Mouse (Mus musculus): ENCODE data around the gene Kazn.

Kazn gene

DNA sequence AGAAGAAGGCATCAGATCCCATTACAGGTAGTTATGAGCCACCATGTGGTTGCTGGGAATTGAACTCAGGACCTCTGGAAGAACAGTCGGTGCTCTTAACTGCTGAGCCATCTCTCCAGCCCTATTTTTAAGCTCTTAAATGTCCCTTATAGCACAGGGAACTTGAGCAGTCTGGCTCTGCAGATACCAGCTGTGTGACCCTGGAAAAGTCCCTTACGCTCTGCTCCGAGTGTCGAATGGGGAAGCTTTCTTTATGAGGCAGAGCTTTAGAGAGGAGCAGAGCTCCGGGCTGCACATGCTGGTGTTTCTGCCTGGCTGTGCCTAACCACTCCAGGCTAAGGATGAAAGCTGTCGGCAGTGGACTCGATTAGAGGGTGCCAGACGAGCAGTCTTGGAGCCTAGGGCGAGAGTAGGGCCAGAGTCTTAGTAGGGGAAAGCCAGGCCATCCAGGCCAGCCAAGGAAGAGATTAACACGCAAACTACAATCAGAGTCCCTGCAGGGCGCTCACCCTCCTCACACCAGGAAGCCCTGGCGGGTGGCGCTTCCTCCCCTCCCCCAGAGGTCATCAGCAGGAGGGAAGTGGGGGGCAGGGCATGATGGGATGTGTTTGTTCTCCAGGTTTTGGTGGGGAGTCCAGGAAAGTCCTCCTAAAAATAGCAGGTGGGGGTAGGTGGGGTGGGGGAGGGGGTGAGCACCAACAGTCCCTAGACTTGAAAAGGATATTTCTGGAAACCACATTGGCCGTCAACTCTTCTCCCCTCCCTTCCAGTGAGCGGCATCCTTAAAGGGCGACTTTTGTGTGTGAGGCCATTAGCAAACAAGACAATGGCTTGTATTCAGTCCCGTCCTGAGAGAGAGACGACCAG lies 73.1 kb downstream of the Kazn start:
- DNase-seq (ENCODE audit: low read depth, low spot score) = peak; percentile 92

GRCm38 (mm10) chr4:142165363-142165762 lies 73.8 kb downstream of the Kazn start:
- DNase-seq (ENCODE audit: low read depth, low spot score) = no peak

- DNase-seq (ENCODE audit: low read depth, low spot score) = no peak
Observed at GRCm38 (mm10) chr4:142164386-142164785, 74.8 kb downstream of the Kazn start.

DNA sequence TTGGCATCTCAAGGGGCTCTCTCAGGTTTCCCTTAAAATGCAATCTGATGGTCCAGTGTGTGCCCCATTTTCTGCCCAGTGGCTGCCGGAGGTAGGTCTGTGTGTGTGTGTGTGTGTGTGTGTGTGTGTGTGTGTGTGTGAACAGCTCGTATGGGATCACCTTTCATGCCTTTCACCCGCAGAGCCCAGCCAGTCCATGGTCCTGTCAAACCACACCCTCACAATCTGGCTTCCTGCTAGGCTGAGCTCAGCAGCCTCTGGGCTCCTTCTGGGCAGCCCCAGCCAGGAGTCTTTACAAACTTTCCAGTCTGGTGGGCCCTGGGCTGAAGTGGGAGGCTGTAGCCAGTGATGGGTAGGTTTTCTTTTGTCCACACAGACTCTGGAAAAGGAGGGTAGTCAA lies 75.3 kb downstream of the Kazn start:
- DNase-seq (ENCODE audit: low read depth, low spot score) = no peak

DNA sequence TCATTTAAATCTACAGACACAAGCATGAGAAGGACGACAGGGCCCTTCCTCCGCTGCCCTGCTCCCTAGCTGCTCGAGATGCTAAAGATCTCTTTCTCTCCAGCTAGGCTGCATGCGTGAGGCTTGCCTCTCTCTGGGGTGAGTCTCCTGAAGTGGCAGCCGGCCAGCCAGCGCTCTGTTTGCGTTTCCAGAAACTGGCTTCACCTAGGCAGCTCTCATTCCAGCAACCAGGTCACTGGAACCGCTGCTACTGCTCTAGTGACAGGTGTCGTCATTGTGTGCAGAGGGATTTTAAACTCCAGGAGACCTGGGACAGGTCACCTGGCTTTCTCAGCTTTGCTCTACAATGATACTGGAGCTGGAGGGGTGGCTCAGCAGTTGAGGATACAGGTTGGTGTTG lies 76.5 kb downstream of the Kazn start:
- no peak for DNase-seq (ENCODE audit: low read depth, low spot score)

GRCm38 (mm10) chr4:142162102-142162501 lies 77.1 kb downstream of the Kazn start:
- DNase-seq (ENCODE audit: low read depth, low spot score) = peak; percentile 92

DNA sequence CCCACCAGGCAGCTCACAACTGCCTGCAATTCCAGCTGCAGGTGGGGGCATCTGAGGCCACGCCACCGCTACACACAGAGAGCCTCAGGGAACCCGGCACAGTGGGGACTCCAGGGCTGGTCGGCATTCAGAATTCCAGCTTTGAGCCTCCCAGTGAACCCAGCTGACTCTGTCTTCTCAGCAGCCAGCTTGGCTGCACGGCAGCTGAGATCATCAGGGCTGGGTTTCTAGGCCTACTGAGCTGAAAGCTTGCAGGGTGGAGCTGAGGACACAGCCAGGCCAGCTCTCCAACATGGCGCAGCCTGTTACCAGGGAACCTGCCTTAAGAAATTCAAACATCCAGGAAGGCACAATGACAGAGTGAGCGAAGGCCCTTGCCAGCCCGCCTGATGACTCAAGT lies 79.2 kb downstream of the Kazn start:
- DNase-seq (ENCODE audit: low read depth, low spot score) = peak; percentile 87

GRCm38 (mm10) chr4:142156506-142156905 lies 82.7 kb downstream of the Kazn start:
- no peak for DNase-seq (ENCODE audit: low read depth, low spot score)

DNA sequence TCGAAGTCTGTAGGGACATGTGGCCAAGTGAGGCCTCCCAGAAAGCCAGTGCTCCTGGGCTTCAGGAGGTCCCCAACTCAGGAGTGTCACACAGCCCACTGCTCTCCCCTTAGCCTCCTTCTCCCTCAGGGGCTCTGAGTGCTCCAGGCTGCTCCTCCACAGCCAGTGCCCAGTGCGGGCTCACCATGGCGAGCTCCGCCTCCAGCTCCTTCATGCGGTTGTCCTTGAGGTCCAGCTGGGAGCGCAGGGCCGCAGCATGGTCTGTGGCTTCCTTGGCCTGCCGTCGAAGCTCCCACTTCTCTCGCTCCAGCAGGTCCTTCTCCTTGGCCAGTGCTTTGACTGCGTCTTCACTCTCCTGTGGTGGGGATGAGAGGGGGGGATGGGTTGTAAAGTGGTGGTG lies 85.0 kb downstream of the Kazn start:
- DNase-seq (ENCODE audit: low read depth, low spot score) = no peak

- peak; percentile 89 for DNase-seq (ENCODE audit: low read depth, low spot score)
Observed at GRCm38 (mm10) chr4:142153526-142153925, 85.7 kb downstream of the Kazn start.

GRCm38 (mm10) chr4:142152733-142153422 lies 86.3 kb downstream of the Kazn start:
- no peak for DNase-seq (ENCODE audit: low read depth, low spot score)

DNA sequence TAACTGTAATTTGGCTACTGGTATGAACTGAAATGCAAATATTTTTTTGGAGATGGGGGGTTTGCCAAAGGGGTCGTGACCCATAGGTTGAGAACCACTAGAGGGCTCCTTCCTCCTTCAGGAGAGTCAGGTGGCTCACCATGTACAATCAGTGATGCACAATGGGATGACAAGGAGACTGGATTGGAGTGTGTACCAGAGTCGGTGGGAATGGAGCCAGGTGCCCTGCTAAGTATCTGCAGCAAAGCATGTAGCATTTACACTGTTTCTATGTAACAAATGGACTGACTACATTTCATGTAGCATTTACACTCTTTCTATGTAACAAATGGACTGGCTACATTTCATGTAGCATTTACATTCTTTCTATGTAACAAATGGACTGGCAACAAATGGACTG lies 89.1 kb downstream of the Kazn start:
- no peak for DNase-seq (ENCODE audit: low read depth, low spot score)

DNA sequence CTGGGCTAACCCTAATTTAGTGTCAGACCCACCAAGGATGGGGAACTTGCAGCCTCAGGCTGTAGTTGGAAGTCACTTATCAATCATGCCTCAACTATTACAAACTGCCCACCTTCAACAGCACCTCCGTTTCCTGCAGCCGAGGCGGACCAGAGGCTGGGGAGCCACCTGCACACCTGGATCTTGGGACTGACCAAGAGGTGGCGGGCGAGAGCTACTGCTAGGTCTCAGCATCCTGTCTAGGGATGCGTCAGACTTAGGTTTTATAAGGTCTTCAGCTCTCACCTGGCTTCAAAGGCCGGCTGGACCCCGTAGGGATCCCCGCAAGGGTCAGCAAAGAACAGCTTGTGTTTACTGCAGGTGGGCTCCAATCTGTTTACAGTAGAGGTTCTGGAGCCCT lies 90.0 kb downstream of the Kazn start:
- DNase-seq (ENCODE audit: low read depth, low spot score) = peak; percentile 36

DNA sequence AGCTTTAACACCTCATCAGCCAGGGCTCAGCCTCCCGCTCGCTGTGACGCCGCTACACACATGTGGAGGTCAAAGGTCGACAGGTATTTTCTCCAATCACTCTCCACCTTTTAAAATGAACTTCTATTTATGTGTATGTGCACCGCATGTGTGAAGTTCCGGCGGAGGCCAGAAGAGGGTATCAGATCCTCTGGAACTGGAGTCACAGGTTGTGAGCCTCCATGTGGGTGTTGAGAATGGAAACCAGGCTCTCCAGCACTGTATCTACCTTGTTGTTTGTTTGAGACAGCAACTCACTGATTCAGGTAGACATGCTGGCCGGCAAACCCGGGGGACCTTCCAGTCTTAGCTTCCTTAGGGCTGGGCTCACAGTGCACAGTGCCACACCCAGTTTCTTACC lies 91.5 kb downstream of the Kazn start:
- DNase-seq (ENCODE audit: low read depth, low spot score) = peak; percentile 67

DNA sequence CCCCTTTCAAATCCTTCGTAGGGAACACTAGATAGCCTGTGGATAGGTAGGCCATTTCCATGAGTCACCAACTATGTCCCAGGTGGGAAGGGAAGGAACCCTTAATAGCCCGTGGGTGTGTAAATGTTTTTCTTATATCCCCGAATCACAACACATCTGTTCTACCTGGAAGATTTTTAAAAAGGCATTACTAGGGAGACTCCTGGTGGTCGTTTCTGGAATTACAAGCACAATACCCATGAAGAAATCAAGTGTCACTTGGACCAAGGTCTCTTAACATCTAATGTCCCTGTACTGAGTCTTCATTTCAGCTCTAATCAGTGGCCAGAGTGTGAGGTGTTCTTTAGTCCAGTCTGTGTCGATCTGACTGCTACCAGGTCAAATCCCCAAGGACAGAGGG lies 95.1 kb downstream of the Kazn start:
- DNase-seq (ENCODE audit: low read depth, low spot score) = peak; percentile 60

DNA sequence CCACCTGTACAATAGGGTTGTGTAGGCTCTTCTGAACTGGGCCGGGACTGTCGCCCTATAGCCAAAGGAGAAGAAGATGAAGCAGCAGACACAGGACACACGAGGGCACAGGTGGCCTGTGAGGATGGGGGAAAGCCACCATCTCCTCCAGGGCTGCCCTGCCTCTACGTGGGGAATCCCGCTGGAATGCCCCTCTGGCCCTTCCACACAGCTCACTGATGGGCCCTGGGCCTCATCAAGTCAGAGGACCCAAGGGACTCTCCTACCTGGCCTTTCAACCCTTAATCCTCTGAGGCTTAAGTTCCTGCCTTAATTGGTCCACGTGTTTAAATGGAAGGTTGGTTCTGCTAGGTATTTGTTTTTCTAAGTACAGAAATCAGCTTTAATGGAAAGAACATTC lies 95.9 kb downstream of the Kazn start:
- no peak for DNase-seq (ENCODE audit: low read depth, low spot score)

DNA sequence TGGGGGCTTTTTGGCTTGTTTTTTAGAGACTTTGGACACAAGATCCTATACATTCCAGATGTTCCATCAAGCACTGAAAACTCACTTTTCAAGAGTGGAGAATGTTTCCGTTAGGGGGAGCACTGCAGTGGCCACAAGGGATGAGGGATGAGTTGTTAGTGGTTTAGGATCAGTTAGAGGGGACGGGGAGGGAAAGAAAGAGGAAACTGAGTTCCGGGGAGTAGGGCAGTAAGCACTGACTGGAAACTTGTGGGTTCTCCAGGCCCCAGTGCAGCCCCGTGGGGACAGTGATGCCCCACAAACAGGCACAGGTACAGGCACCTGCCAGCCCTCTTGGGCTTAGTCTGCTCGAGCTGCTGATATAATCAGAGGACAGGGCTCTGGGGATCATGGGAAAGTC lies 99.5 kb downstream of the Kazn start:
- no peak for DNase-seq (ENCODE audit: low read depth, low spot score)

GRCm38 (mm10) chr4:142138356-142139099 lies 100.7 kb downstream of the Kazn start:
- peak; percentile 99 for DNase-seq (ENCODE audit: low read depth, low spot score)

DNA sequence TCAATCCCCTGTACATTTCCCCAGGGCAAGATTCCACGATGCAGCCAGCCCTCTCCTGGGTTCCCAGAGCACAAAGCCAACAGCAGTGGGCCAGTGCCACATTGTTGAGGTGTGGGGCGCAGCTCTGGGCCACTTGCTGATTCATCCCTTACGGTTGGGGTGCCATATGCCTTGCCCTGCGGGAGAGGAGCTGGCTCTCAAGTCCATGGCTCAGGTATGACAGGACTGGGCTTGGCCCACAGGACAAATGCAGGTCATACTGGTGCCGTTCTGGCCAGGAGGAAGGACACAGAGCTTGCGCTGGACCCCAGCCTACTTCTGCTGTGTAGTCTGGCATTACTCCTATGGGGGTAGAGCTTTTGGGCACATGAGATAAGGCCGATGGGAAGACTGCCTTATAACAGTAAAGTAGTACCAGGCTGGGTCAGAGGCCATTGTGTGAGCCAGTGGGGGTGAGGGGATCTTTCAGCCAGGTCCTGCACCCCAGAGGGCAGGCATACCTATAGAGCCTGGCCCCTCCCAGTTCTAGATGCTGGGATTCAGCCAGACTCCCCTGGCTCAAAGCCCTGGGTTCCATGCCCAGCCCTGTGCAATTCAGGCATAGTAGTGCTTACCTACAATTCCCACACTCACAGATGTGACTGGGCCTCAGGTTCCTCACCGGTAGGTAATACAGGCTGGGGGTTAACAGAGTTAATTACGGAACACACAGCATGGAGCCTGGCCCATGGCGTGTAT lies 102.3 kb downstream of the Kazn start:
- DNase-seq (ENCODE audit: low read depth, low spot score) = no peak

- DNase-seq (ENCODE audit: low read depth, low spot score) = no peak
Observed at GRCm38 (mm10) chr4:142135515-142135914, 103.7 kb downstream of the Kazn start.

DNA sequence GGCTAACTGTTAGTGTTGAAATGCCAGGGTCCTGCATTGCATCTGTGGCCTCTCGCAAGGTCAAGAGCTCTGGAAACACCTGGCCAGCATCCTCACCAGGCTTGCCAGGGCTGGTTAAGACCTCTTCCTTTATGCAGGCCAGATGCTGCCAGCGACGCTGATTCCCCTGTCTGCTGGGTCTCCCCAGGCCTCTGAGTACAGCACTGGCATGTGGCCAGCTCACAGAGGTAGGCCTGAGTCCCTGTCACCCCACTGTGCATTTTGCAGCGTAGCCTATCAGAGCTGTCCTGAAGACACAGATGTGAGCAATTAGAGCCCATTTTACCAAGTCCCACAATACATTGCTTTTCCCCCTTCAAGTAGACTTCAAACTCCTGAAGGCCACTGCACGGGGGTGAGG lies 109.0 kb downstream of the Kazn start:
- DNase-seq (ENCODE audit: low read depth, low spot score) = no peak
